Mouse (Mus musculus): ENCODE measurements around the gene Arih1. TPM values are rescaled to one million over a fixed set of nuclear protein-coding genes. Genes with fewer than 3 reads are reported as not detected.

The Arih1 gene
- polyA plus RNA-seq, 1 experiment from 2014 or later, result 4.1 TPM

GRCm38 (mm10) chr9:59338411-59338810, 148.0 kb downstream of the Arih1 start:
- H3K9me3 ChIP-seq (ENCODE audit: low read length), result no peaks in the 10 kb centered on the region
- ATAC-seq, result no peak
- no peaks in the 10 kb centered on the region for H3K27me3 ChIP-seq (ENCODE audit: insufficient read depth, low read length)
- no peaks in the 10 kb centered on the region; the same call in none of the 2 replicates for H3K36me3 ChIP-seq (replicated peaks; ENCODE audit: insufficient read depth, low read length)
- TF ChIP-seq CTCF (IDR thresholded peaks at IDR 0.05; ENCODE audit: low read depth), result no peak
- no peak for DNase-seq
- H3K4me2 ChIP-seq (ENCODE audit: low read depth, low read length), result no peak overlapping the region
- H3K27ac ChIP-seq (ENCODE audit: low read depth), result no peak overlapping the region
- H3K4me3 ChIP-seq (ENCODE audit: low read depth, low read length), result no peak overlapping the region
- WGBS (ENCODE audit: insufficient replicate concordance), result 80% methylated on average over 5 of the region's 5 CpGs
- no peaks in the 10 kb centered on the region for H3K4me1 ChIP-seq (ENCODE audit: insufficient read depth)
- H3K9ac ChIP-seq (replicated peaks), result no peak overlapping the region

Other genes starting within 250 kb of the Arih1 start
- 24.1 and 24.6 TPM in 2 replicates for gene Adpgk, start 195.1 kb downstream of the Arih1 start, polyA plus RNA-seq (2015; fragmentation: Nextera tagmentation; extraction: Ambion mirVana)
- 1.8 and 2.4 TPM in 2 replicates for gene Bbs4, start 133.1 kb downstream of the Arih1 start, polyA plus RNA-seq (2015; fragmentation: Nextera tagmentation; extraction: Ambion mirVana)
- gene Hexa, start 52.9 kb upstream of the Arih1 start, polyA plus RNA-seq (2015; fragmentation: Nextera tagmentation; extraction: Ambion mirVana), result 27.9 and 31.0 TPM in 2 replicates
- 0.19 TPM in 2 replicates for gene Tmem202, start 53.2 kb upstream of the Arih1 start, polyA plus RNA-seq (2015; fragmentation: Nextera tagmentation; extraction: Ambion mirVana)
- gene Celf6, start 91.3 kb upstream of the Arih1 start, polyA plus RNA-seq (2015; fragmentation: Nextera tagmentation; extraction: Ambion mirVana), result not detected in 2 replicates
- 3.0 and 3.5 TPM in 2 replicates for gene Parp6, start 130.7 kb upstream of the Arih1 start, polyA plus RNA-seq (2015; fragmentation: Nextera tagmentation; extraction: Ambion mirVana)
- gene Pkm, start 169.8 kb upstream of the Arih1 start, polyA plus RNA-seq (2015; fragmentation: Nextera tagmentation; extraction: Ambion mirVana), result 108 and 117 TPM in 2 replicates
- gene Gramd2, start 193.5 kb upstream of the Arih1 start, polyA plus RNA-seq (2015; fragmentation: Nextera tagmentation; extraction: Ambion mirVana), result 0.21 and 0.22 TPM in 2 replicates